Mouse (Mus musculus): Measurements from ENCODE around the gene Qdpr.
"Not testable (repeated sequence)": the region's sequence is repeated elsewhere in the genome, so short reads cannot be mapped to it uniquely, and the experiment has no call there.

Qdpr gene

GRCm38 (mm10) chr5:45454456-45454855 lies 4.4 kb upstream of the Qdpr start:
- DNase-seq (ENCODE audit: extremely low read depth, insufficient read length, low spot score) = no peak

GRCm38 (mm10) chr5:45453451-45453850 lies 3.4 kb upstream of the Qdpr start, which contains the start of gene Clrn2:
TSS of gene Clrn2 (plus strand) at chr5:45453751.
- no peak for DNase-seq (ENCODE audit: extremely low read depth, insufficient read length, low spot score)

- no peak for DNase-seq (ENCODE audit: extremely low read depth, insufficient read length, low spot score)
Measured at GRCm38 (mm10) chr5:45449206-45449605, 830 bp downstream of the Qdpr start.

DNA sequence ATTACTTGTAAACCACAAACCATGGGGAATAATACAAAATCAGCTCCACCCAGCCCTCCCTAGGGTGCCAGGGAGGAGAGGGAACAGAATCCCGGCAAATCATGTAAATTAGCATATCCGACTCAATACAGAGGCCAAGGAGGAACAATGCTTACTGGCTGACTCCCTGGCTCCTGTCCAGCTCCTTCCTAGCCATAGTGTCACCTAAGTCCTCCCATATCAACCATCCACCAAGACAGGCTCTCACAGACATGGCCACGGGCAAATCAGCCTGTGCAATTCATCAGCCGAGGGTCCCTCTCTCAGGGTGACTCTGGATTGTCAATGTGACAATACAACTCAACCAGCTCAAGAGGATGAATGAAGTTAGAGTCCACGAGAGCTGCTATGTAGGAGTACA lies 1.4 kb downstream of the Qdpr start:
- DNase-seq (ENCODE audit: extremely low read depth, insufficient read length, low spot score) = no peak

- no peak for DNase-seq (ENCODE audit: extremely low read depth, insufficient read length, low spot score)
Measured at GRCm38 (mm10) chr5:45444130-45444832, 5.8 kb downstream of the Qdpr start.

- DNase-seq (ENCODE audit: extremely low read depth, insufficient read length, low spot score) = no peak
Measured at GRCm38 (mm10) chr5:45441745-45442144, 8.3 kb downstream of the Qdpr start.

DNA sequence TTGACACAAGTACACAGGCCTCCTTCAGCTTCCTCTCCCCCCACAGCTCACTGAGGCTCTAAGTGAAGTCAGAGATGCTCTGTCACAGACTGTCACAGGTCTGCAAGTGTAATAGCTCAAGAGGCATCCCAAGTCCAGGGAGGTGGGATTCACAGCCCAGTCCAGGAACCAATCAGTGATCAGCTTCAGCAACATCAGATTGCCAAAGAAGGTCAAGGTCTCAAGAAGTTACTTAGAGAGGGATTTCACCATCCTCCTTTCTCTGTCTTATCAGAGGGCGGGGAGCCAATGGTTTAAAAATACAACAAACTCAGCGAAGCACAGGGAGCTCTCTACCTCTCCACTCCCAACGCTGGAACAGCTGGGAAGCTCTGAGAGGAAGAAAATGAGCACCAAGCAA lies 8.9 kb downstream of the Qdpr start:
- no peak for DNase-seq (ENCODE audit: extremely low read depth, insufficient read length, low spot score)

DNA sequence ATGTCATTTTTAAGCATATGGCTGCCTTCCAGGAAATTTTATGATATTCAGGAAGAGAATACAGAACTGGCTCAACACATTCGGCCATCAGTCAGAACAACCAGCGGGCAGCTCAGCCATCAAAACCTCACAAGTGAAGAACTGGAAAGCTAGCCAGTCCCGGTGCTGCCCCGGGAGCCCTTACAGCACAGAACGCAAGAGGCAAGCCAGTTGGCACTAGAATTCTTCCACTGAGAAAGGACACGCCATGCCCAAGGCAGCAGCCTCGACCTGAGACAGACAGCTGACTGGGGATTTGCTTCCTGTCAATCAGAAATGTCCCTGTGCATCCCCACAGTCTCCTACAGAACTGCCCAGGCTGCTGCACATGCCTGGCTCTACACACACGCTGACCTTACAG lies 11.7 kb downstream of the Qdpr start:
- DNase-seq (ENCODE audit: extremely low read depth, insufficient read length, low spot score) = no peak

- DNase-seq (ENCODE audit: extremely low read depth, insufficient read length, low spot score) = no peak
Measured at GRCm38 (mm10) chr5:45437826-45438225, 12.2 kb downstream of the Qdpr start.

GRCm38 (mm10) chr5:45435967-45436950 lies 13.8 kb downstream of the Qdpr start:
- no peak for DNase-seq (ENCODE audit: extremely low read depth, insufficient read length, low spot score)

GRCm38 (mm10) chr5:45427891-45428290 lies 22.1 kb downstream of the Qdpr start:
- no peak for DNase-seq (ENCODE audit: extremely low read depth, insufficient read length, low spot score)

DNA sequence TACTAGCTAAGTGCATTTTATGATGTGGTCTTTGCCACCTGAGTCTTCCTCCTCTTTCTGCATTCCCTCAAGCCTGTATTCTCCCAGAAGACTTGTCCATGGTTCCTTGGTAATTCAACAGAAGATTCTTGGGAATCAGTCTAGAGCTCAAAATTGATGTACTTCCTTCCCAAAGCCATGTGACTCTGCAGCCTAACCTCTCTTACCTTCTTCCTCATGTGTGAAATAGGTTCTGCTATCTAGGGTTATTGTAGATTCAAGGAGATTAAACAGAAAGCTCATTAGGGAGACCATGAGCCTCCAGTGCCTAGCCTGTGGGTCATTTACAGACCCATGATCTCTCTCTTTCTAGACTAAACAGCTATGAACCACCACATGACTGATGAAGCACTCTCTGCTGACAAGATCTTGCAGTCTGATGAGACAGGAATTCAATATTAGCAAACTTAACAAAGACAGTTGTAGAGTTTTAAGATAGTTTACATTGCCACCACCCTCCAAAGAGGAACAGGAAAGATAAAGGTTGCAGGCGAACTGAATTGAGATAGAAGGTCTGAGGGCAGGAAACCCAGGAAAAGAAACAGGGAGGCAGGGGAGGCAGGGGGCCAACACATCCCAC lies 23.5 kb downstream of the Qdpr start:
- DNase-seq (ENCODE audit: extremely low read depth, insufficient read length, low spot score) = no peak

DNA sequence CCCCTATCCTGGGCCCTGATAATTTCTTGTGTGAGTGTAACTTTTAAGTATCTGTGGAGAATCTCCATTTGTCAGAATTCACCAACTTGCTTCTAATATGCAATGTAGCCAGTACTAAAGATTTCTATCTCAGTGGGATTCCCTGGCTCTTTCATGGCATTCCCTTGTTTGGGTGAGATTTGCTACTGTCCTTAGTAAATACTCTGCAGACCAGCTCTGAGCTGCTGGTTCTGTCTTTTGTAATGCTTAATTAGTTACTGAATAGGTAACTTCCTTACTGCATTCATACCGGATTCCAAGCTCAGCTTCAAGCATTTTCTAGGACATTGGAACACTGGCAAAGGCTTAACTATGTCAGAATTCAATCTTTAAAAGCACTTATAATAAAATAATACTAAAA lies 24.3 kb downstream of the Qdpr start:
- not testable (repeated sequence) for DNase-seq (ENCODE audit: extremely low read depth, insufficient read length, low spot score)

GRCm38 (mm10) chr5:45424021-45424886 lies 25.8 kb downstream of the Qdpr start:
- DNase-seq (ENCODE audit: extremely low read depth, insufficient read length, low spot score) = no peak

DNA sequence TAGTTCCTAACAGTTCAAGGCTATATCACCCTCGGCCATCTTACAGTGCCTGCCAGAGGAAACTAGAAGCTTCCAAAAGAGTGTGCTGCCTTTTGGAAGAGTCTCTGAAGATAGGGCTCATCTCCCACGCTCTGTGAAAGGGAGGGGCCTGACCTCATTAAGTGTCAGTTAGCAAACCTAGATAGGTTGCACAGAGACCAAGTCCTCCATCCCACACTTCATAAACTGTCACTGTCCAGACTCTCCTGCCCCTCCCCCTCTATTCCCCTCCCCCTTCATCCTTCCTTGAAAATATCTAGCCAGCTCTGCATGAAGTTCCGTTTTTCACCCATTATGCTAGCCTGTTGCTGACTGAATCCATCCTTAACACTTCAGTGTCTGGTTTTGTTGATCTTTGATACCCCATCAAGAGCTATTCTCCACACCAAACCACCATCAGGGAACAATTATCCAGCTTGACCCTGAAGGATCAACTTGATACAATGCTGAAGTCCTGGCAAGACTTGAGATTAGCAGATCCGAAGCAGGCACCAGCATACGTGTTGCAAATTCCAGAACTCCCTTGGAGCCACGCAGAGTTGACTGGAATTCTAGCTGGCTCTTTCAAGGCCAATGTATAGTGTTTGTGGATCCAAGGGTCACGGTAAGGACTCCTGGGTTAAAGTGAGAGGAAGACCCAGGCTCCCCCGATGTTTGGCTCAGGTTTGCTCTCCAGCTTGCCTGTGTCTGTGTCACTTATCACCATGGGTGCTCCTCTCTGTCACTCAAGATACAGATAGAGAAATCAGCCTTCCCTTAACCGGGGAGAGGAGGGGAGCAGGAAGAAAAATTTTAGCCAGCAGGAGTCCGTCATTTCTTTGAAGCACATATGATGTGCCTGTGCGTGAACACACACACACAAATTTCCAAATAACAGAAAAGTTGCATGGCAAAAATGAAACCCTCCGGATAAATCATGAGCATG lies 27.9 kb downstream of the Qdpr start:
- no peak for DNase-seq (ENCODE audit: extremely low read depth, insufficient read length, low spot score)

GRCm38 (mm10) chr5:45419841-45420638 lies 30.0 kb downstream of the Qdpr start:
- DNase-seq (ENCODE audit: extremely low read depth, insufficient read length, low spot score) = no peak

DNA sequence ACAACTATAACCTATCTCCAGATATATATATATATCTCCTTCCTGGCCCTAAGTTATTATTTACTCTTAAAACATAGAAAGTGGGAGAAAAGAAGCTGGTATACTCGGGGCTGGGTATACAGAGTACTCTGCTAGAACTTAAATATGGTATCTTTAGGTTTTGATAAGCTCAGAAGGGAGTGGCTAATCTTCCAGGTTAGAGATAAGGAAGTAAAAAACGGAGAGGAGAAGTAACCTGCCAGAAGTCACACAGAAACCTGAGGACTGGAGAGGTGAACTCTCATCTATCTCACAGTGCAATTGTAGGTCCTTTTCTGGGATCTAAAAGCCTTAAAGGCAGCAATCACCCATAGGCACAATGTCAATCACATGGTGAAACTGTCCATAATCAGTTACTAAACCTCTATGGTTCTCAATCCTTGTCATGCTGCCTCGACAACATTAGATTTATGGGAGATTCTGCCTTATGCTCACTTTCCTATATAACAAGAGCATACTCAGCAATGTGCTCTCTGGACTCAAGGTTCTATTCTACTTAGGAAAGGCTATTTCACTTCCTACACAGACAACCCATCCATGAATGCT lies 32.1 kb downstream of the Qdpr start:
- DNase-seq (ENCODE audit: extremely low read depth, insufficient read length, low spot score) = no peak

GRCm38 (mm10) chr5:45416478-45416877 lies 33.6 kb downstream of the Qdpr start:
- DNase-seq (ENCODE audit: extremely low read depth, insufficient read length, low spot score) = no peak

Data from 3134 (cell line).